8 mouse cellular contexts compared by ENCODE assay signal in genomic region chr4:143280166-143280565, GRCm38 (mm10). TPM values are rescaled to one million over a fixed set of nuclear protein-coding genes. Genes with fewer than 3 reads are reported as not detected.
DNase-seq lines count a peak whose midpoint lies in the region; ATAC-seq lines count a peak whose summit lies in the region.

No protein-coding gene starts in this region.

- no peaks in the 10 kb centered on the region for H3K36me3 ChIP-seq in hindbrain, embryonic 14.5 days (replicated peaks; ENCODE audit: control insufficient read depth, insufficient read depth)
- H3K36me3 ChIP-seq in stomach, embryonic 16.5 days (ENCODE audit: control insufficient read depth, insufficient read depth, low read length), result no peaks in the 10 kb centered on the region

- no peaks in the 10 kb centered on the region for H3K27me3 ChIP-seq in hindbrain, embryonic 14.5 days (ENCODE audit: control insufficient read depth, insufficient read depth, low read length)
- H3K27me3 ChIP-seq in stomach, embryonic 16.5 days (ENCODE audit: control insufficient read depth, insufficient read depth, low read length), result no peaks in the 10 kb centered on the region

- no peak; the same call in 1 of the 2 replicates for ATAC-seq in hindbrain, embryonic 14.5 days (ENCODE audit: low FRiP score)
- peak; percentile 55 for ATAC-seq in megakaryocyte progenitor cell, adult 5-6 weeks (replicated peaks; ENCODE audit: poor library complexity)
- ATAC-seq in stomach, embryonic 16.5 days (ENCODE audit: insufficient read depth, low FRiP score), result no peak; the same call in 1 of the 2 replicates

- WGBS in hindbrain, embryonic 14.5 days, result 75% methylated on average over 3 of the region's 3 CpGs
- WGBS in stomach, embryonic 16.5 days, result 81% methylated on average over 3 of the region's 3 CpGs

- no peak overlapping the region for H3K9ac ChIP-seq in hindbrain, embryonic 14.5 days
- no peak overlapping the region for H3K9ac ChIP-seq in stomach, embryonic 16.5 days (ENCODE audit: low read length)

- H3K27ac ChIP-seq in hindbrain, embryonic 14.5 days, result peak overlapping the region; percentile 69
- peak overlapping the region; percentile 63 for H3K27ac ChIP-seq in stomach, embryonic 16.5 days (ENCODE audit: low read length)

- H3K4me1 ChIP-seq in hindbrain, embryonic 14.5 days (replicated peaks; ENCODE audit: control insufficient read depth, insufficient read depth, low read length), result peaks cover 20% of the 10 kb centered on the region
- peaks cover 19% of the 10 kb centered on the region for H3K4me1 ChIP-seq in stomach, embryonic 16.5 days (ENCODE audit: control insufficient read depth, insufficient read depth, low read length)

- peak; percentile 51 to 57 for DNase-seq in cerebellum, postnatal 10 days
- DNase-seq in cerebellum, adult 18-20 months, result no peak
- DNase-seq in urinary bladder, postnatal 14 days (ENCODE audit: low spot score), result peak; percentile 44
- no peak for DNase-seq in urinary bladder, adult 18-20 months (ENCODE audit: low spot score in 2 of 2)
- DNase-seq in hindbrain, embryonic 14.5 days (ENCODE audit: low spot score), result no peak
- no peak for DNase-seq in ovary, postnatal 14 days (ENCODE audit: low spot score)

- H3K9me3 ChIP-seq in hindbrain, embryonic 14.5 days (ENCODE audit: control insufficient read depth, low read length), result no peaks in the 10 kb centered on the region
- H3K9me3 ChIP-seq in stomach, embryonic 16.5 days (replicated peaks; ENCODE audit: control insufficient read depth, low read length), result no peaks in the 10 kb centered on the region

- H3K4me3 ChIP-seq in hindbrain, embryonic 14.5 days (replicated peaks; ENCODE audit: low read length), result no peak overlapping the region
- no peak overlapping the region for H3K4me3 ChIP-seq in stomach, embryonic 16.5 days (replicated peaks; ENCODE audit: low read length)

- no peak overlapping the region for H3K4me2 ChIP-seq in hindbrain, embryonic 14.5 days (replicated peaks)
- H3K4me2 ChIP-seq in stomach, embryonic 16.5 days (ENCODE audit: low read depth, low read length), result no peak overlapping the region

RNA-seq across cellular contexts. Expression of gene Pdpn, which starts 19.2 kb away (rescaled TPM):
- polyA plus RNA-seq in hindbrain, embryonic 14.5 days (2014; fragmentation: Nextera tagmentation; extraction: Ambion mirVana), result 56.6 and 59.6 TPM in 2 replicates
- total RNA-seq in megakaryocyte progenitor cell, adult 5-6 weeks (2015), result not detected in 2 replicates
- not detected in 2 replicates for total RNA-seq in megakaryocyte progenitor cell, adult 5-6 weeks (2017)
- polyA plus RNA-seq in stomach, embryonic 16.5 days (2015; fragmentation: Nextera tagmentation; extraction: Ambion mirVana), result 32.2 and 33.7 TPM in 2 replicates

Comparison
In these comparisons a context has a peak if more than half of its experiments do, and no peak if none do; other contexts are left out.
1. DNase-seq: peak in cerebellum, postnatal 10 days (2 of 2) and urinary bladder, postnatal 14 days (single experiment); none in cerebellum, adult 18-20 months (0 of 2), urinary bladder, adult 18-20 months (0 of 2), hindbrain, embryonic 14.5 days (single experiment) and ovary, postnatal 14 days (single experiment).